Mouse (Mus musculus): Measurements from ENCODE around the gene BC025446.

DNA sequence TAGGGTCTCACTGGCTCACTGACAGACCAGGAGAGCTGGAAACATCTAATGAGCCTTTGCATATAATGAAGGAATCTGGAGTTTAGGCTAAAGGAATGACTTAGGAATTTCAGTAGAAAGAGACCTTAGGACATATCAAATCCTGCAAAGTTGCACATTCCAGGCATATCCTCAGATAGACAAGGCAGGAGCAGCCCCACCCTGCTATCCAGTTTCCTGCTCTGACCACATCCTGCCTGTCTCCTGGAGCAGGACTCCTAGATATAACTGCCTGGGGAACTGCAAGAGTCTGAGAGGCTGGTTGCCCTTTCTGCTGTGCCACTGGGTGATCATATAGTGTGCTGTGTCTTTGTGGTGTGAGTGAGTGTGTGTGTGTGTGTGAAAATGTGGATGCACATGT lies 54.0 kb downstream of the BC025446 start:
- TF ChIP-seq USF1 (IDR thresholded peaks at IDR 0.05; ENCODE audit: low read depth), result no peak
- no peak for TF ChIP-seq MAX (IDR thresholded peaks at IDR 0.05; ENCODE audit: low read depth)

Data from myocyte (in vitro differentiated cells).